Mouse (Mus musculus) layer of hippocampus, adult 9-10 months (tissue): Measurements from ENCODE around the gene Dusp3.

Experiments
- DNase-seq: peaks from one replicate; pipeline ENCODE4 v3.0.0; 2022; ENCODE audit warnings: low spot score

Dusp3 gene

DNA sequence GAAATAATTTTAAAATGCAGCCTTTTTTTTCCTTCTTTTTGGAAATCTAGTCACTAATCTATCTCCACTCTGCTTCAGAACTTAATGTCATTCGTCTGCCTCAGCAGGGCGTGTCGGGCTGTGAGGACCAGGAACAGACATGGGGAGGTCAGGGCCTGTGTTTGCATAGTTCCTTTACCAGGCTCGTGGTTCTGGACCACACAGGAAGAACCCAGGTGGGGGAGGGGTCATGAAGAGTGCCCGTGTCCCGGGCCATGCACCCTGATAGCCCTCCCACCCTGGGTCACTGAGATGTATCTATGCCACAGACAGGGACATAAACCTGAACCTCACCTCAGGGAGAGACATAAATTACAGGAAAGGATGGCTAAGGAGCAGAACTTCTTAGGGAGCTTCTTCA is 12.6 kb downstream of the Dusp3 start:
- DNase-seq = no peak

DNA sequence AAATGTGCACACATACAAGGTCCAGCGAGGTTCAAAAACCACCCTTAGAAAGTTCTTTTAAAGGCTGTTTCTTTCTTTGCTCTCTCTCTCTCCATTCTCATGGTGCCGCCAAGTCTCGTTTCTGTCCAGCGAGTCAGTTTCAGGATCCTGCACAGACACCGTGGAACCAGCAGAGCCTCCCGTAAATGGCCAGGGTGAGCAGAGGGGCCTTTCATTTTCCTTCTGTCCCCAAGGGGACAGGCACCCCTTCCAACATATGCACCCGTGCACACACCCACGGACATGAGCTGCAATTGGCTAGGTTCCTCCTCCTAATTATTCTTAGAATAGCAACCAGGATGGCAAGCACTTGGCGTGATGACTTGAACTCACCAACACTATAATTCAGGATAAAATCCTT is 13.3 kb downstream of the Dusp3 start:
- no peak for DNase-seq

- no peak for DNase-seq
Observed at GRCm38 (mm10) chr11:101972651-101973050, 14.2 kb downstream of the Dusp3 start.

DNA sequence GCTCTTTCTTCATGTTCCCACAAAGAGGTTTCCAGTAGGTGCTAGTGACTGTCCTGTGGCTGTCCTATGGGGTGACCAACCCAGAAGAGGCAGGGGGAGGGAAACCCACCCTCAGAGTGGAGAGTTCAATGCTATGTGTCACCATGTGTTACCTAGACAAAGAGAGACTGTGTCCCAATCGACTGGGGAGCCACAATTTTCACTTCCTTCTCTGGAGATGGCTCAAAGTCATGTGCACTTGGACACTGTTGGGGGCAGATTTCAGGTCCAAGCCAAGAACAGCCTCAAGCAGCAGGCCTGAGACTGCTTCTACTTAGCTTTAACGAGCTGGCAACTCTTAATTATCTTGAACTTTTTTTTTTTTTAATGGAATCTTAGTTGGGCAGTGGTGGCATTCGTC is 14.7 kb downstream of the Dusp3 start:
- DNase-seq = no peak

GRCm38 (mm10) chr11:101971410-101971809 is 15.4 kb downstream of the Dusp3 start:
- no peak for DNase-seq

GRCm38 (mm10) chr11:101969835-101970234 is 17.0 kb downstream of the Dusp3 start:
- DNase-seq = no peak

GRCm38 (mm10) chr11:101968791-101969190 is 18.0 kb downstream of the Dusp3 start:
- DNase-seq = peak; percentile 84

DNA sequence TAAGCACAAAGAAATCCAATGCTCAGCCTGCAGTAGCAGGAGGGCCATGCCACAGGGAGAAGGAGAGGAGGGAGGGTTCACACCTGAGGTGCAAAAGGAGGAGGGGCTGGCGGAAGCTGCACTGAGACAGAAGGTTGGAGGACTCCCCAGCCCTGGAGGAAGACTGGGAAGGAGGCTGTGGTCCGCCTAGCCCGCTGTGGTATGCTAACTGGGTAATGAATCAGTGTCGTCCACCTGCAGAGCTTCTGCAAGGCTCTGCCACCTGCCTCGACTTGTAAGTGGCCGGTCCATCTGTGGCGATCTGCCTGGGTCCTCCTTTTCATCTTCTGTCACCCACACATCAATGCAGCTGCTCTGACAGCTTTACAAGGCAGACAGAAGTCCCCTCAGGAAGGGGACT is 18.5 kb downstream of the Dusp3 start:
- no peak for DNase-seq

GRCm38 (mm10) chr11:101966965-101967614 is 19.7 kb downstream of the Dusp3 start, which contains the start of gene Sost:
Gene Sost, minus strand, starts transcription at chr11:101967015.
- DNase-seq = no peak

- DNase-seq = no peak
Observed at GRCm38 (mm10) chr11:101965553-101965952, 21.3 kb downstream of the Dusp3 start.

GRCm38 (mm10) chr11:101964647-101965046 is 22.2 kb downstream of the Dusp3 start:
- no peak for DNase-seq

DNA sequence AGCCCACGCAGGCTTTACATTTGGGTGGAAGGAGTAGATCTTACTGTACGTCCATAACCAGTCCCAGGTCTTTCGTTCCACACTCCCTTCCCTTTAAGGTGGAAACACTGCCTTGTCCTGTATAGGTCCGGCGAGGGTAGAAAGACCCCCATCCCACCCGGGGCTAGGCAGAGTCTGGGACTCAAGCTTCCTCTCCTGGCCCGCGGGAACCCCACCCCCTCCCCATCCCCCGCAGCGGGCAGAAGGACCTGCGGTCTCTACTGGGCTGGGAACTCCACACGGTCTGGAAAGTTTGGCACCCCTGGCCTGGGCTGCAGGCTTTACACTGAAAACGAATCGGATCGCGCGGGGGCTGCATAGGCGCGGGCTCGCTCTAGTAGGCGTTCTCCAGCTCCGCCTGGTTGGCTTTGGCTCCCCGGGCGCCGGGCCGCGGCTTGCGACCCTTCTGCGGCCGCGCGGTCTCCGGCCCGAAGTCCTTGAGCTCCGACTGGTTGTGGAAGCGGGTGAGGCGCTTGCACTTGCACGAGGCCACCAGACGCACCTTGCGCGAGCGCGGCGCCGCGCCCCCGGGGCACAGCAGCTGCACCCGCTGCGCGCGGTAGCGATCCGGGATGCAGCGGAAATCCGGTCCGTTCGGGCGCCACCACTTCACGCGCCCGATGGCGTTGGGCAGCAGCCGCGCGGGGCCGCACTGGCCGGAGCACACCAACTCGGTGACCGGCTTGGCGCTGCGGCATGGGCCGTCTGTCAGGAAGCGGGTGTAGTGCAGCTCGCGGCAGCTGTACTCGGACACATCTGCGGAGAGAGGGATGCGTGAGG is 23.1 kb downstream of the Dusp3 start:
- DNase-seq = no peak

GRCm38 (mm10) chr11:101963043-101963442 is 23.8 kb downstream of the Dusp3 start:
- DNase-seq = no peak

- no peak for DNase-seq
Observed at GRCm38 (mm10) chr11:101957476-101957875, 29.3 kb downstream of the Dusp3 start.

DNA sequence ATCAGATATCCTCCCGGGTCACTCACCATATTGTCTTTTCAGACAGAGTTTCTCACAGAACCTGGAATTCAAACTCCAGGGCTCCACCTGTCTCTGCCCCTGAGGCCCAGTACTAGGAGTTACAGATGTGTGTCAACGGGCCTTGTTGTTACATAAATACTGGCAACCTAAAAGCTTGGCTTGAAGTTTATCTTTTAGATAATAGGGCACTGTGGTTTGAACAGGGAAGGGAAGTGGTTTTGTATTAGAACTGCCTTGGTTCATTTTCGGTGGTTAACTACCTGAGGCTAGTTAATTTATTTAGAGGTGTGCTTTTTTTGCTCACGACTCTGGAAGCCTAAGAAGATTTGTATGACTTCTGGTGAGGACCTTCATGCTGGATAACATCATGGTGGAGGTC is 33.4 kb downstream of the Dusp3 start:
- DNase-seq = no peak

- DNase-seq = no peak
Observed at GRCm38 (mm10) chr11:101952541-101953341, 34.1 kb downstream of the Dusp3 start.

DNA sequence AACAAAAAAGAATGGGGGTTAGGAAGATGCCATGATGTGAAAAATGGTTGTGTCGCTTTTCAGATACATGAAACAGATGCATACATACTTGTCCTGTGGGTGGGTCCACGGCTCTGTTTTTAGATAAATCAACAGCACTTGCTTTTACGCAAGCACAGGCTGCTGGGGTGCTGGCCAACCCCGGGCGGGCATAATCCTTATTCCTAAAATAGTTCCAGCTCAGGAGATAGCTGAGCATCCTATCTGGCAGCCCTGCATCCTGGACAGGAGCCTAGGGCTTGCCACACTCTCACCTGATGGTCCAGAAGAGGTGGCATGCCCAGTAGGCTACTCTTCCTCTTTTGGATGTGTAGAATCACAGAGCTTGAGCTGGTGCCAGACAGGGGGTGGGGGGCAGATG is 36.8 kb downstream of the Dusp3 start:
- DNase-seq = no peak

DNA sequence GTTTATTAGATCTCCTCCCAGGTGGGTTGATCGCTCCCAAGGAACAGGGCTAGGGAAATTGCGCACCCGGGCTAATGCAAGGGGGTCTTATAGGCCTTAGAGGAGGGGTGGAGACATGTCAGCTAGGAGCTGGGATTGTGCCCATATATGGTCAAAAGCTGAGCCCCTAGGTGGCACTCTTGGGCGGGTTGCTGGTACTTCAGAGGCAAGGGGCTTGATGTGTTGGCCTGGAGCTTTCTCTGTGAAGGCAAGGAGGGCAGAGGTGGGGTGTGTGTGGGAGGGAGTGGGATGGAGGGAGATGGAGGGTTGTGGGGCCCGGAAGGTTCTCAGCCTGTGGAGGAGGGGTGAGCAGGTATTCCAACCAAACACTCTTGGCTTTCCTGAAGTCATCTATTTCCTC is 40.3 kb downstream of the Dusp3 start:
- no peak for DNase-seq

DNA sequence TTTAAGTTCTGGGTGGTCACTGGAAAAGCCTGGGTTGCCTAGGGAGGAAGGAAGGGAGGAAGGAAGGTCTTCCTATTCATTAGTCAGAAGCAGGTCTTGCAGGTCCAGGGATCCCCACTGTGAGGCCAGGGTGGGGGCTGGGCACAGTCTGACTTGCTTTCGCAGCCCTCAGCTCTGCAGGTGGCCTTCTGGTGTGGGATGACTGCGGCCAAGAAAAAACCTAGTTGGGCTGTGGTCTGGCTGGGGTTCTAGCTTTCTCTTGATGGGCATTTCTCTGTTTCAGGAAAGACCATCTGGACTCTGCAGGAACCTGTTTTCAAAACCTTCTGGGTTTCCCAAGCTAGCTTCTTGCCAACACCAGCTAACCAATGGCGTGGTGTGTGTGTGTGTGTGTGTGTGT is 43.8 kb downstream of the Dusp3 start:
- no peak for DNase-seq

GRCm38 (mm10) chr11:101937108-101937507 is 49.7 kb downstream of the Dusp3 start:
- DNase-seq = no peak

GRCm38 (mm10) chr11:101936421-101936820 is 50.4 kb downstream of the Dusp3 start:
- no peak for DNase-seq

DNA sequence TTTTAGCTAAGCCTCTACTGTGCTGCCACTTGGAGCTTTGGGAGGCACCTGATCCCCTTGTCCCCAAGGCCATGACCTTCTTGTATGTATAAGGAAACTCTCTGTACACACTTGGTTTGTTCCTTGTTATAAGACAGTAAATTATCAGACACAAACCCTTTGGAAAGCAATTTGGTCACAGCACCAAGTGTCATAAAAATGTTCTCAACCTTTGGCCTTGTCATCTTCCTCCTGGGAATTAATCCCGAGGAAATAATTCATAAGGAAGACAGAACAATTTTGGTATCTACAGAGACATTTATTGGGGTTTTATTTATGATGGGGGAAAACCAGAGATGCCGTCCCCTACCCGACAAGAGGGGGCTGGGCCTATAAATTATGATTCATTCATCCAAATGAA is 51.1 kb downstream of the Dusp3 start:
- no peak for DNase-seq

GRCm38 (mm10) chr11:101931978-101932377 is 54.8 kb downstream of the Dusp3 start:
- DNase-seq = no peak
